Mouse (Mus musculus) ES-E14 (cell line): ENCODE results near the gene Borcs7. TPM values are rescaled to one million over a fixed set of nuclear protein-coding genes. Genes with fewer than 3 reads are reported as not detected.
A peak's percentile ranks its signal among the peaks of the same experiment; 100 is the strongest.

ENCODE experiments used
- DNase-seq: peaks from one replicate; pipeline ENCODE4 v3.0.0-alpha.2; 2013; ENCODE audit warnings: low read depth, low spot score
- H3K27ac ChIP-seq: 2 replicates; pipeline ENCODE4 v1.5.1; 2012; ENCODE audit warnings: low read depth, mild to moderate bottlenecking, low read length, moderate library complexity, mixed read lengths; ENCODE audit not compliant: poor library complexity, insufficient read depth, severe bottlenecking
- H3K36me3 ChIP-seq: 2 replicates; pipeline ENCODE4 v1.6.1; 2012; ENCODE audit warnings: mild to moderate bottlenecking, low read length, moderate library complexity, mixed read lengths; ENCODE audit not compliant: control insufficient read depth, poor library complexity, insufficient read depth, severe bottlenecking
- H3K4me1 ChIP-seq, 2 experiments: fragments of 150-350 bp in 1 of 2; sonication (generic) in 1 of 2; 2 replicates each; pipeline ENCODE4 v1.6.1; 2012; ENCODE audit warnings: low read length in 2 of 2, mild to moderate bottlenecking in 1 of 2, mixed read lengths in 1 of 2; ENCODE audit not compliant: control insufficient read depth in 2 of 2, insufficient read depth in 2 of 2, poor library complexity in 1 of 2
- H3K4me3 ChIP-seq, 2 experiments: fragments of 150-350 bp in 1 of 2; sonication (generic) in 1 of 2; 2 replicates each; pipeline ENCODE4 v1.5.1; 2012; ENCODE audit warnings: low read length in 2 of 2, low read depth in 1 of 2, mild to moderate bottlenecking in 1 of 2, mixed read lengths in 1 of 2; ENCODE audit not compliant: insufficient read depth in 1 of 2, poor library complexity in 1 of 2, severe bottlenecking in 1 of 2
- H3K9ac ChIP-seq: 2 replicates; pipeline ENCODE4 v1.6.1; 2012; ENCODE audit warnings: low read depth, mild to moderate bottlenecking, low read length, mixed read lengths; ENCODE audit not compliant: poor library complexity, insufficient read depth, severe bottlenecking
- H3K9me3 ChIP-seq: fragments of 150-350 bp; sonication (generic); 2 replicates; pipeline ENCODE4 v1.6.1; 2012; ENCODE audit warnings: low read depth, mild to moderate bottlenecking, low read length; ENCODE audit not compliant: control insufficient read depth, insufficient read depth
- CHD2 ChIP-seq: IDR thresholded peaks from 2 replicates; pipeline ENCODE4 v1.6.1; 2014; ENCODE audit warnings: mild to moderate bottlenecking, low read depth, low read length, inconsistent platforms
- HCFC1 ChIP-seq: IDR thresholded peaks from 2 replicates; pipeline ENCODE4 v1.6.1; 2012; ENCODE audit warnings: low read length, inconsistent platforms, borderline replicate concordance; ENCODE audit not compliant: insufficient read depth
- MAFK ChIP-seq: IDR thresholded peaks from 2 replicates; pipeline ENCODE4 v1.6.1; 2014; ENCODE audit warnings: mild to moderate bottlenecking, low read depth, low read length, inconsistent platforms; ENCODE audit not compliant: insufficient read depth
- ZC3H11A ChIP-seq: IDR thresholded peaks from 2 replicates; pipeline ENCODE4 v1.6.1; 2012; ENCODE audit warnings: low read depth, mild to moderate bottlenecking, inconsistent platforms, low read length, borderline replicate concordance
- ZNF384 ChIP-seq: IDR thresholded peaks from 2 replicates; pipeline ENCODE4 v1.6.1; 2012; ENCODE audit warnings: low read depth, low read length, inconsistent platforms
- in situ Hi-C, 2 experiments: fragments of 600-800 bp; cut with MboI; formaldehyde crosslinking; loops; one replicate each; pipeline ENCODE4 v1.15.1; 2025; ENCODE audit warnings: low sequenced_read_pairs in 2 of 2, inconsistent platforms in 1 of 2; ENCODE audit not compliant: unreplicated experiment in 2 of 2
- total RNA-seq: library from RNA; depleted of rRNA; stranded (reverse); fragments of 300-350 nt; gene quantifications from 2 replicates; pipeline ENCODE4 v1.2.3, GENCODE M21; 2012

The Borcs7 gene
- total RNA-seq, 1 experiment, result 2.1 TPM

- no peak for DNase-seq
- H3K9ac ChIP-seq, result no peak overlapping the region
- H3K4me3 ChIP-seq, result no peak overlapping the region
- in situ Hi-C loops, result no loop called here
- H3K4me1 ChIP-seq, result no peaks in the 10 kb centered on the region
- H3K36me3 ChIP-seq, result peaks cover 6% of the 10 kb centered on the region; the same call in 1 of the 2 replicates
- no peak overlapping the region for H3K27ac ChIP-seq
- no peaks in the 10 kb centered on the region for H3K9me3 ChIP-seq
- no peak for TF ChIP-seq HCFC1
- TF ChIP-seq MAFK, result no peak
- no peak for TF ChIP-seq ZC3H11A
- TF ChIP-seq ZNF384, result no peak
- TF ChIP-seq CHD2, result no peak
Measured at GRCm38 (mm10) chr19:46735241-46735640, 45.5 kb downstream of the Borcs7 start.

- DNase-seq, result no peak
- H3K9ac ChIP-seq, result no peak overlapping the region
- H3K4me1 ChIP-seq, result no peaks in the 10 kb centered on the region
- H3K36me3 ChIP-seq, result peaks cover 4% of the 10 kb centered on the region; the same call in 1 of the 2 replicates
- no peak for TF ChIP-seq MAFK
- no peak for TF ChIP-seq ZNF384
- no peak for TF ChIP-seq ZC3H11A
- no peak for TF ChIP-seq CHD2
- in situ Hi-C loops, result no loop called here
- H3K27ac ChIP-seq, result no peak overlapping the region
- no peaks in the 10 kb centered on the region for H3K9me3 ChIP-seq
- H3K4me3 ChIP-seq, result no peak overlapping the region
Measured at GRCm38 (mm10) chr19:46737106-46737505, 47.4 kb downstream of the Borcs7 start.

GRCm38 (mm10) chr19:46740341-46741008 lies 50.8 kb downstream of the Borcs7 start:
- Histone ChIP-seq H3K27ac (no peak overlapping the region), H3K4me3 (no peak overlapping the region), H3K9me3 (no peaks in the 10 kb centered on the region), H3K36me3 (peaks cover 4% of the 10 kb centered on the region; the same call in 1 of the 2 replicates), H3K4me1 (no peaks in the 10 kb centered on the region), H3K9ac (no peak overlapping the region)
- DNase-seq, result no peak
- in situ Hi-C loops, result no loop called here
- TF ChIP-seq MAFK (no peak), ZC3H11A (peak; percentile 72; the same call in 1 of the 2 replicates)

- in situ Hi-C loops, result no loop called here
Measured at GRCm38 (mm10) chr19:46741574-46741973, 51.9 kb downstream of the Borcs7 start.

More at GRCm38 (mm10) chr19:46741574-46741973, 51.9 kb downstream of the Borcs7 start:
- no peaks in the 10 kb centered on the region for H3K4me1 ChIP-seq
- no peaks in the 10 kb centered on the region for H3K9me3 ChIP-seq
- no peak overlapping the region for H3K27ac ChIP-seq
- no peak for TF ChIP-seq ZC3H11A
- TF ChIP-seq HCFC1, result no peak
- no peak for TF ChIP-seq CHD2
- TF ChIP-seq MAFK, result no peak
- TF ChIP-seq ZNF384, result no peak
- no peak overlapping the region for H3K4me3 ChIP-seq
- peaks cover 4% of the 10 kb centered on the region; the same call in 1 of the 2 replicates for H3K36me3 ChIP-seq
- H3K9ac ChIP-seq, result no peak overlapping the region
- no peak for DNase-seq
